Mouse (Mus musculus): Measurements from ENCODE around the gene Siah2. TPM values are rescaled to one million over a fixed set of nuclear protein-coding genes. Genes with fewer than 3 reads are reported as not detected.

Gene Siah2
- polyA plus RNA-seq, 2 experiments from 2014 or later = 2.8 to 3.0 TPM

GRCm38 (mm10) chr3:58693331-58693730 is 1.1 kb upstream of the Siah2 start:
- no peak for ATAC-seq

DNA sequence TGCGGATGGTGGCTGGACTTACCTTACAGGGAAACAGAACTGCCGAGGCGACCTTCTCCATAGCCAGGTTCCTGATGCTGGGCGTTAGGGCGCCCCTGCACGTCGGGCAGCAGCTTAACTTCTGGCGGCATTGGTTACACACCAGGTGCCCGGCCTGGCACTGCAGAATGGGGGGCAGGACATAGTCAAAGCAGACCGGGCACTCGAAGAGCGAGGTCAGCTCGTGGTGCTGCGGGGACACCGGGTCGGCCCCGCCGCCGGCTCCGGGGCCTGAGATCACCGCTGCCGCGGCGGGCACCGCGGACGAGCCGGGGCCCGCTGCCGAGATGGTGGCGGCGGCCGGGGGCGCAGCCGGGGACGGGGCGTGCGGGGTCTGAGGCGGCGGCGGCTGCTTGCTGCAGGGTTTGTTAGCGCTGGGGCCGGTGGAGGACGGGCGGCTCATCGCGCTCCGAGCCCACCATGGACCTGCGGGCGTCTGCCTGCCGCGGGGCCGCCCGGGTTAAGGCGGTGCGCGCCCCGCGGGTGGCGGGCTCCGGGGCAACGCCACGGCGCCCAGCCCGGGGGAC is 743 bp downstream of the Siah2 start:
- ATAC-seq = peak; percentile 1

GRCm38 (mm10) chr3:58690619-58691373 is 1.4 kb downstream of the Siah2 start:
- ATAC-seq = peak; percentile 51

- no peak for ATAC-seq
Observed at GRCm38 (mm10) chr3:58689721-58690120, 2.5 kb downstream of the Siah2 start.

- no peak for ATAC-seq
Observed at GRCm38 (mm10) chr3:58689105-58689504, 3.1 kb downstream of the Siah2 start.

DNA sequence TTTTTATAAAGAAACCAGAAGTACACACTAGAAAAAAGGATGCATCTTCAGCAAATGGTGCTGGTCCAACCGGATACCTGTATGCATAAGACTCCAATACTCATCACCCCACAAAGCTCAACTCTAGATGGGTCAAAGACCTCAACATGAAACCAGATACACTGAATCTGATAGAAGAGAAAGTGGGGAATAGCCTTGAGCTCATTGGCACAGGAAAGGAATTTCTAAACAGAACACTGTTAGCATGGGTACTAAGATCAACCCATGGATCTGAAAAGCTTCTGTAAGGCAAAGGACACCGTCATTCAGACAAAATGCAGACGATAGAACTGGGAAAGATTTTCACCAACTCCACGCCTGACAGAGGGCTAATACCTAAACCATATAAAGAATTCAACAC is 3.6 kb downstream of the Siah2 start:
- ATAC-seq = no peak

GRCm38 (mm10) chr3:58686922-58687284 is 5.3 kb downstream of the Siah2 start:
- ATAC-seq = no peak

GRCm38 (mm10) chr3:58686206-58686921 is 5.8 kb downstream of the Siah2 start:
- no peak for ATAC-seq

DNA sequence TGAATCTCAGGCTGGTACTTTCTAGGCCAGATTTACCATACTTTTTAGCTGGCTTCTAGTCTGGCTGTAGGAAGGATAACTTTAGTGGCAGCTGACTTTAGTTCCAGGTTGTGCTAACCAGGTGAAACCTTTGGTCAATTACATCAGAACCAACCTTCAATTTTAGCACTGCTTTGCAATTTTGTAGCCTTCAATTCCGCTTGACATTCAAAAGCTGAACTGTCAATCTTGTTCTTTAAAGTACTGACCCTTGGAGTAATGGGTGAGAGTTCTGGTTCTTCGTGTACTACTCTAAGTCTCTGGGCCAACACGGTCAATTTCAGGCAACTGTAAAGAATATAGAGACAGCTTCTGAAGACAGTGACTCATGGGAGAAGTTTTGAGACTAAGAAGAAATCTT is 6.8 kb downstream of the Siah2 start:
- no peak for ATAC-seq

- no peak for ATAC-seq
Observed at GRCm38 (mm10) chr3:58683346-58683745, 8.9 kb downstream of the Siah2 start.

DNA sequence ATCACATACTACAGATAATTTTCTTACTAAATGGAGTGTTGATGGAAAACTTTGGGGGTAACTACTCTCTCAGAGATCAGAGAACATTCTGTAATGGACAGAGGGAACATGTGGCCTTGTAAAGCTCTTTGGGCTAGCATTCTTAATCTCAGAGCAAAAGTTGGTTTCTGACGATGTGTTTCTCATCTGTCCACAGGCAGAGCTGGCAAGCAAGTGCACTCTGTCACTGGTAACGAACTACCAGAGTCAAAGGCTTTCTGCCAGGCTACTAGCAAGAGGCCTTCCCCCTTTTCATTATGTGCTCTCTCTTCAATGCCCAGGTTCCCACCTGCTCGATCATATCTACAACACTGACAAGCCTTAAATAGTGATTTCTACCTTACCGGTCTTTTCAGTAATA is 9.9 kb downstream of the Siah2 start:
- ATAC-seq = no peak

GRCm38 (mm10) chr3:58681831-58682230 is 10.4 kb downstream of the Siah2 start:
- ATAC-seq = no peak

DNA sequence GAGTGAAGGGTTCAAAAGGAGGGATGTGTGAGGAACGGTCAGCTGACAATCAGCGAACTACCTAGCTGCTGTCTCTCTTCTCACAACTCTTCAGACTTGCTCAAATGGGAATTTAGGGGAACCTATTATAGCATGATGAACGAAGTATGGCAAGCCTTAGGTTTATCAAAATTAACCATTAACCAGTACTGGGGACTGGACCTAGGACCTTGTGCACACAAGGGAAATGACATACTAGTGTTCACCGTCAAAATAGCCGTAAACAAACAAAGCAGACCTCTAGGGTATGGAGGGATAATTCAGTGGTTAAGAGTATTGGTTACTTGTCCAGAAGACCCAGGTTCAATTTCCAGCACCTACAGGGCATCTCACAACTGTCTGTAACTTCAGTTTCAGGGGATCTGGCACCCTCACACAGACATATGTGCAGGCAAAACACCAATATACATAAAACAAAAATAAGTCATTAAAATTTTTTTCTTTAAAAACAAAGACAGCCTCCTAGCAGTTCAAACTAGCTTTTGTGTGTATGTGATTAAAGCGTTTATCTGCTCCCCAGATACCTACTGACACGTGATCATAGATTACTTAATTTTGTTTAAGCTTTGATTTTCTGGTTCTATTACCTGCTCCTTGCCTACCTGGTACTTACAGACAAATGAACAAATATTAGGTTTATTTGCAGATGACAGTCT is 11.1 kb downstream of the Siah2 start:
- no peak for ATAC-seq

- no peak for ATAC-seq
Observed at GRCm38 (mm10) chr3:58679996-58680395, 12.2 kb downstream of the Siah2 start.

DNA sequence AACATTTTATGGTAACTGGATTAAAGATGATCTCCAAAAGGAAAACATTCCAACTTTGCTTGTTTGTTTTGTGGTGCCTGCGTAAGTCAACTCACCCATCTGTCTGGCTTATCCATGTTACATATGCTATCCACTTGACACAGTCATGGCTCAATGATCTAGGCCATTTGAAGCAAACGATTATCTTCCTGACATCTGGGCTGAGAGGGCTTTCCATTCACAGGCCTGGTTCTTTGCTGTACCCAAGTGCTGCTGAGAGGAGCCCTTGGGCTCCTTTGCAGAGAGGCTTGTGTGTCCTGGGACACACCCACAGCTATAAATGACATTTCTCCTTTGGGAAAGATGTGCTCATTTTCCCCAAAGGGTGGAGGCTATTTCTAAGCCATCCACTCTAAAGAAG is 13.3 kb downstream of the Siah2 start:
- ATAC-seq = no peak

DNA sequence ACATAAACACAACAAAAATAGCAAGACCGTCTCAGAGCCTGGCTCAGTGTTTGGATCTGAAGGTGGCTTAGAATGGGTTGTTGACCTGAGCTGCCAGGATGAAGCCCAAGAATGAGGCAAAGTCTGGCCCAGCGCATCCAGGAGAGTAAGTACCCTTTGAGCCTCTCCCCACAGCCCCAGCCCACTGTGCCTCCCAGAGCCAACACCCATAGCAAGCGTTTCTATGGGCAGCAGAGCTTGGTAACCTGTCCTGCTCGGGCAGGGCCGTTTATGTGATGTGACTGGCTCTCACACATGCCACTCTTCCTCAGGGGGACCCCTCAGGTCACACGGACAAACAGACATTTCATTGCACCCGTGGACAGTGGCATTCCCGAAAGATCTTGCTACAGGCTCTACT is 13.8 kb downstream of the Siah2 start:
- no peak for ATAC-seq

DNA sequence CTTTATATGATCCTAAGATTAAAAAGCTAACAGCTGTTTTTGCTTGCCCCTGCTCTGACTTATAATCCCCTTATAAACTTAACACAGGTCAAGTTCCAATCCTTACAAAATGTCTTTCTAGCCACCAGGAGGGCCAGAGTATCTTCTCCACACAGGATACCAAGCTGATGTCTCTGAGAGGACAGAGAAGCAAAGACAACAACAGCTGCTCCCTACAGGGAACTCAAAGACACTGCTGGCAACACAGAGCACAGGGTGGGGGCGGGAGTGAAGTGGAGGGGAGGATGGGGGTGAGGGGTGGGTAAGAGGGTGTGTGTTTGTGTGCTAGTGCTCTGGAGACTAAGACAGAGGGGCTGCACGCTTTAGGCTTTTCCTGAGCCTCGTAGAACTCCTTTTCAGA is 14.6 kb downstream of the Siah2 start:
- ATAC-seq = no peak

DNA sequence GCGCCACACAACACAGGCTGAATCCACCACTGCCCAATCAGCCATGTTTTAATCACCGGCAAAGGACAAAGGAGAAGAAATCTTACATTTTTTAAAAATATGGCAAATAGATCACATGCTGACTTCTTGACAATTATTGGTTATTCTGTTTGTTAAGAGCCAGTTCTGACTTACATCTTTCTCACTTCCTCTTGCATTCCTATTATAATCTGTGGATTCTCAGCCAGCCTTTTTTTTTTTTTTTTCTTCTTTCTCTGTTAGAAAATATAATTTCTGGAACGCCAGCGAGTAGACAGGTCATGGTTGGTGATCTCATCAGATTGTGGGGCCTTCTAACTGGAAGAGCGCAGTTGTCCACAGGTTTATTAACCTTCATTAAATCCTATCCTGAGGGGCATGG is 18.9 kb downstream of the Siah2 start:
- no peak for ATAC-seq

DNA sequence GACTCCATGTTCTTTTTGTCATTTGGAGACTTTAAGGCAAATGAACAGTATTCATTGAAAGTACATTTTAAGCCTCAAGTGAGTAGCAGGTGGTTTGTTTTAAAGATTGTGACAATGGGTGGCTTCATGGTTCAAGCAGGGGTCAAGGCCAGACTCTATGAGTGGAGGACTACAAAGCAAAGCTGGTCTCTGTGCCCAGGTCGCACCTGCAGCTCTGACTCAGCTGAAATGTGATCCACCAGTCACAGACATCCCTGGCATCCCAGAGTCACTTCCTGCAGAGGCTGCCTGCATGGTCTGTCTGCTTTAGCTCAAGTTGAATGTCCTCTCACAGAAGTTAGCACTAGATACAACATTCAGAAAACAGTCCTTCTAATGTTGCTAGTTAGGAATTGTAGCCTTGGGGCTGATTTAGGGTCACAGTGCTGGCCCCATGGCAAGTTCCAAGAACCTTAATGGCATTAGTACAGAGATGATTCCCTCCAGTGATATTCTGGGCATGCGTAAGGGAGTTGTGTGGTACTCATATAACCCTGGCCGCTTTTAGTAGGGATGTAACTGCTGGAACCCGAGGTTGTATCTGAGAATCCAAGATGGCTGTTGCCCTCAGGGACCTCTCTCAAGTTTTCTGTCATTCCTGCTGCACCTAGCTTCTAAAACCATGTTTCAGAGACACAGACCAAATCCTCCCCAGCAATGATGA is 19.6 kb downstream of the Siah2 start:
- no peak for ATAC-seq

- ATAC-seq = no peak
Observed at GRCm38 (mm10) chr3:58671616-58672250, 20.5 kb downstream of the Siah2 start.

GRCm38 (mm10) chr3:58663970-58664369 is 28.2 kb downstream of the Siah2 start:
- no peak for ATAC-seq

DNA sequence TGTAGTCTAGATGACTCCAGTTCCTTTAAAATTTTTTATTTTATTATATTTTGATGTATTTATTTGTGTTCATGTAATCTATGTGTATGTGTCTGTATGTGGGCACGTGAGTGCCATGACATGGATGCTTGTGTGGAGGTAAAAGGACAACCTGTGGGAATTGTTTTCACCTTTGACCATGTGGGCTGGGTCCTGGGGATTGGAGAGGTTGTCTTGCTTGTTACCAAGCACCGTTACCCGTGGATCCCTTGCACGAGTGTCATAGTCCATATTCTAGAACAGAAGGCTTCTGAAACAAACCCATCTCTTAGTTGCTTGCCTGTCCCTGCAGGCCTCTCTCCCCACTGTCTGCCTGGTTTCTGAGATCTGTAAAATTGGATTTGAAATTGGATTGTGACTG is 31.6 kb downstream of the Siah2 start:
- no peak for ATAC-seq

Measured in CD4-positive, CD25-positive, alpha-beta regulatory T cell, adult 4 months (primary cell).